Mouse (Mus musculus): ENCODE results near the gene Tmem35b.
"Not testable (repeated sequence)": the region's sequence is repeated elsewhere in the genome, so short reads cannot be mapped to it uniquely, and the experiment has no call there.

Gene Tmem35b

DNA sequence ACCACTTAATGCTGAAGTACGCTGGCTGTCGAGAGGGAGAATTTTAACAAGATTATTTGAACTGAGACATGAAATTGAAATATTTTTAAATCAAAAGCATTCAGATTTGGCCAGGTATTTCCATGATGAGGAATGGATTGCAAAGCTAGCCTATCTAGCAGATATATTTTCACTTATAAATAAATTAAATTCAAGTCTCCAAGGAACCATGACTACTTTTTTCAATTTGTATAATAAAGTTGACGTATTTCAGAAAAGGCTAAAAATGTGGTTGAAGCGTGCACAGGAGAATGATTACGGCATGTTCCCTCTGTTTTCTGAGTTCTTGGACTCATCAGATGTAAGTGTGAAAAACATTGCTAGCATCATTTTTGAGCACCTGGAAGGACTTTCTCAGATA, at the start of gene Tmem35b:
Gene Tmem35b, plus strand, starts transcription at position 301 of the 400 bp plus-strand sequence.
- no peak for DNase-seq

DNA sequence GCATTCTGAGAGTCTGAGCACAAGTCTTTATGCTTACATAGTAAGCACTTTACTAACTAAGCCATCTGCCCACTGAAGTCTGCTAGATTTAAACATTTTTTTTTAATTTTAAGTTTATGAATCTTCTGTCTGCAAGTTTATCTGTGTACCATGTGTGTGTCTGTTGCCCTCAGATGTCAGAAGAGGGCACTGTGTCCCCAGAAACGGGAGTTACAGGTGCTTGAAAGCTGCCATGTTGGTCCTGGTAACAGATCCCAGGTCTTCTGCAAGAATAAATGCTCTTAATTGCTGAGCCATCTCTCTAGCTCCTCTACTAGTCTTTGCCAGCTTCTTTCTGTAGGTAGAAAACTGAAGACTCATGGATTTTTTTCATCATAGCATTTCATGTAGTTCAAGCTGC, 48.6 kb upstream of the Tmem35b start:
- DNase-seq: no peak

- peak; percentile 96 to 97 for DNase-seq
Observed at GRCm38 (mm10) chr4:127076875-127077548, 46.5 kb upstream of the Tmem35b start, which contains the start of gene Zmym6. Gene Zmym6 (plus strand): TSS chr4:127077383.

DNA sequence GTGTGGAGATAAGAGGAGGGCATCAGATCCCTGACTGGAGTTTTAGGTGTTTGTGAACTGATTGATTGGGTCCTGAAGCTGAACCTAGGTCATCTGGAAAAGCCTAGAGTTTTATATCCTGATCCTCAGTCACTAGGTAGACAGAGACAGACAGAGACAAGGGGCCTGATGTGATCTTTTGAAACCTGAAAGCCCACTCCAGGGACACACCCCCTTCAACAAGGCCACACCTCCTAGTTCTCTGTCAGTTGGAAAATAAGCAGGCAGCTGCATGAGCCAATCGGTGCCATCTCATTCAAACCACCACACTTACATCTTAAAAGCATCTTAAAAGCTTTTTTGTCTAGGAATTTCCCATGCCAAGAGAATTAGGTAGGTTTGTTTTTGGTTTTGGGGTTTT, 42.7 kb upstream of the Tmem35b start:
- no peak for DNase-seq

GRCm38 (mm10) chr4:127083131-127083530, 40.4 kb upstream of the Tmem35b start:
- DNase-seq: no peak

GRCm38 (mm10) chr4:127085761-127086160, 37.7 kb upstream of the Tmem35b start:
- DNase-seq: no peak

DNA sequence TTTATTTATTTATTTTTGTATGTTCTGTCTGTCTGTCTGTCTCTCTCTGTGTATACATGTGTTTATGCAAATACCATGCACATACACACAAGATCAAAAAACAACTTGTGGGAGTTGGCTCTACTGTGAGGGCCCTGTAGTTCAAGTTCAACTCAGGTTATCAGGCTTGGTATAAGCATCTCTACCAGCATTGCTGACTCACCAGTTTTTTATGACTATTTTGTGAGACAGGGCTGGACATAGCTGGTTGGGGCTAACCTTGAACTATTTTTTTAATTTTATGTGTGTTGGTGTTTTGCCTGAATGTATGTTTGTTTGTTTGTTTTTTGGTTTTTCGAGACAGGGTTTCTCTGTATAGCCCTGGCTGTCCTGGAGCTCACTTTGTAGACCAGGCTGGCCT, 32.3 kb upstream of the Tmem35b start:
- no peak for DNase-seq

DNA sequence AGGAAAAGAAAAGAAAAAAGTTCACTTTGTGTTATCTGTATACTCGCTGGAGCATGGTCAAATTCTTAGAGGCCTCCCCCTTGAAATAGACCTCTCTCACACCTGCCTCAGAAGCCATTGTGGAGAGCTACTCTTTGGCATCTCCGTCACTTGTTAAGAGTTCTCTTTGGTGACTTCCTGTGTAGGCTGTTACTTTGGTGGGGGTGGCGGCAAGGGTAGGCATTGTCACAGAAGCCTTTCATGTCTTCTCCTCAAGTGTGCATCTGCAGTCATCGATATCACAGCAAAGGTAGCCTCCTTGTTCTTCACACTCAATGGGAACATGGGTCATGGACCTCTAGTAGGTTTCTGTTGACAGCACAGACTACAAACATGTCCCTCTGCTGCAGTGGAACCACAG, 28.4 kb upstream of the Tmem35b start:
- no peak for DNase-seq

GRCm38 (mm10) chr4:127099552-127099951, 23.9 kb upstream of the Tmem35b start:
- not testable (repeated sequence) for DNase-seq

DNA sequence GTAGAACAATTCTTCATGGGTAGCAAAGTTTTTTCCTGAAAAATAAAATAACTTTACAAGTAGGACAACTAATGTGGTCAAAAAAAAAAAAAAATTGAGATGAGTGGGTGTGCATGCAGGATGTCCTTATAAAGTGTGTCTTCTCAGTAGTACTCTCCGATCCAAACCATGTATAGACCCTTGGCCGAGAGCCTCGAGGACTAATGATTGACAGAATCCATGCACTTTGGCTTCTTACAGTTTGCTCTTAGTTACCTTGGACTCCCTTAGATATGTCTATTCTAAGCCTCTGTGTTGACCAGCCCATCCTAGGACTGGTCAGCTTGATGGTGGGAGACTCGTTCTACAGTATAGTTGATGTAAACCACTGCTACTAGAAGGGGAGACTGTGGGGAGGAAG, 15.9 kb upstream of the Tmem35b start:
- DNase-seq: no peak

GRCm38 (mm10) chr4:127110570-127110969, 12.9 kb upstream of the Tmem35b start:
- DNase-seq: peak in 1 of 2 experiments; percentile 8

- no peak for DNase-seq
Observed at GRCm38 (mm10) chr4:127124331-127124730, 840 bp downstream of the Tmem35b start.

DNA sequence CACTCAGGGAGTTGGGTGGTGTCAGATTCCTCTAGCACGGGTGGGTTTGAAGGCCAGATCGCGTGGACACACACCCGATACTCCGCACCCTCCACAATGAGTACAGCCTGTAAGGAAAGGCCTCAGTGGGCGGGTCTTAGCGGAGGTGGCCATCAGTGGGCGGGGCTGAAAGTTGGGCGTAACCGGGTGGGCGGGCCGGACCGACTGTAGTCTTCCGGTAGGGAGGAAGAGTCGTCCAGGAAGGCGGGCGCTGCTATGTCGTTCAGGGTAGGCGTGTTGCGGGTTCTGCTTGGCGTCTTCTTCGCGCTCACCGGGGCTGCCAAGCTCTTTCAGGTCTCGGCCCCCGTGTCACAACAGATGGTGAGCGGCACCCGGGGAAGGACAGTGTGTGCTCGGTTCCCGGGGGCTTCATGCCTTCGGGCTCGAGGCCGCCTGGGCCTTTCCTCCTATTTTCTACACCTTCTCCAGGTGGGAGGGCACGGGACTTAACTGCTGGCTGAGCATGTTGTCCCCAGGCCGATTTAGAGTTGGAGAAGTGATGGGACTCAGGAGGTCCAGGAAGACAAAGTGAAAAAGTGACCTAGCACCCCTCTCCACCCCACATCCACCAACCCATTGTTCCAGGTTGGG, 2.5 kb downstream of the Tmem35b start:
- peak; percentile 89 to 93 for DNase-seq

DNA sequence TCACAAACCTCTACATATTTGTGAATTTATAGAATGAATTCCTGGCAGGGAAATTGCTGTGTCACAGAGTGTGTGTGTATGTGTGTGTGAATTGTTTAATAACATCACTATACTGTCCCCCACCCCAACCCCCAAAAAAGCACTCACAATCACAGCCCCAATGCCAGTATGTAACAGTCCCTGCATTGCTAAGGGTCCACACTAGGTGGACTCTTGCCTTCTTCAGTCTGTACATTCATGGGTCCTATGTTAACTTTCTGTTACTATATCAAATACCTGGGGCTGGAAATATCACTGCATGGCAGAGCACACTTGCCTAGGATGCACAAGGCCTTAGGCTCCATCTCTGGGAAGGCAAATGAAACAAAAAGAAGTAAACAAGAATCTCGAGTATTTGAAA, 11.2 kb downstream of the Tmem35b start:
- no peak for DNase-seq

GRCm38 (mm10) chr4:127137591-127137990, 14.1 kb downstream of the Tmem35b start:
- no peak for DNase-seq

GRCm38 (mm10) chr4:127138486-127138885, 15.0 kb downstream of the Tmem35b start:
- no peak for DNase-seq

DNA sequence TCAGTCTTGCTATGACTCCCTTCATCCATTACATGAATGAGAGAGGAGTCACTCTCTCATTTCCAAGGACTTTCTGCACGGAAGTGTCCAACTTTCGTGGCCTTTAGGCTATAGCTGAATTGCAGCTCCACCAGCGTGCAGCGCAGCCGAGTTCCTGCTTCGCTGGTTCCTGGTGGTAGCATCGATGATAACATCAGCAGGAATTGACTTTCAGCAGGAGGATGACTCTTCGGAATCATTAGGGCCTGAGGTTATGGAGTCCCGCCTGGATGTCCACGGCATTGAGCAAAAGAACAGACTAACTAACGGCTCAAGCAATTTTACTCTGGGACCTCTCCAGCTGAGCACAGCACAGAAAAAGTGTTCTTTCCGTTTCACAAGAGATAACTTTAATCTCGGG, 26.5 kb downstream of the Tmem35b start:
- no peak for DNase-seq

GRCm38 (mm10) chr4:127153345-127153744, 29.9 kb downstream of the Tmem35b start:
- no peak for DNase-seq

GRCm38 (mm10) chr4:127155757-127156156, 32.3 kb downstream of the Tmem35b start:
- DNase-seq: no peak

DNA sequence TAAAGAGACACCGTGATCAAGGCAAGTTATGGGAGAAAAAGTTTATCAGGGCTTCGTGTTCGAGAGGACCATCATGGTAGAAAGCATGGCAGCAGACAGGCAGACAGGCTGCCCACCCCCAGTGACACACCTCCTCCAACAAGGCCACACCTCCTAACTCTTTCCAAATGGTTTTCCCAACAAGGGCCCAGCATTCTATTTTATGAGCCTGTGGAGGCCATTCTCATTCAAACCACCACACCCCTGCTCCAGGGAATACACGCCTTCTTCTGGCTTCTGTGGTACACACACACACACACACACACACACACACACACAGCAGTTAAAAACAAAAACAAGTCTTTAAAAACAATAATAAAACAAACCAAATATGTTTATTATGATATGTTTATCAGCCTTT, 34.3 kb downstream of the Tmem35b start:
- DNase-seq: no peak

DNA sequence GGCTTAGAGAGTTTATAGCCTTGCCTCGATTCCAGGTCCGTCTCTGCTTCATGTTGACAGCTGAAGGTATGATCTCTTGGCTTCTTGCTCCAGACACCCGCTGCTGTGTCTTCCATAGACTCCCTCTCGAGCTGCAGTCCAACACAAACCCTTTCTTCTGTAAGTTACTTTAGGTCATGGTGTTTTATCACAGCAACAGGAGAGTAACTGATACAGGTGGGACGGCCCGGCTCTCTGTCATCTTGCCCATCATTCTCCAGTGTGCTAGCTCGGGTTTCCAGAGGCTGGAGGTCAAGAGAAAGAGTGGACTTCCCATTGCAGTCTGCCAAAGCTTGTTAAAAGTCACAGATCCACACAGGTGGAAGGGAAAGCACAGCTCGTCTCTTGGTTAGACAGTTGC, 40.4 kb downstream of the Tmem35b start:
- no peak for DNase-seq

GRCm38 (mm10) chr4:127167096-127167495, 43.6 kb downstream of the Tmem35b start:
- no peak for DNase-seq

DNA sequence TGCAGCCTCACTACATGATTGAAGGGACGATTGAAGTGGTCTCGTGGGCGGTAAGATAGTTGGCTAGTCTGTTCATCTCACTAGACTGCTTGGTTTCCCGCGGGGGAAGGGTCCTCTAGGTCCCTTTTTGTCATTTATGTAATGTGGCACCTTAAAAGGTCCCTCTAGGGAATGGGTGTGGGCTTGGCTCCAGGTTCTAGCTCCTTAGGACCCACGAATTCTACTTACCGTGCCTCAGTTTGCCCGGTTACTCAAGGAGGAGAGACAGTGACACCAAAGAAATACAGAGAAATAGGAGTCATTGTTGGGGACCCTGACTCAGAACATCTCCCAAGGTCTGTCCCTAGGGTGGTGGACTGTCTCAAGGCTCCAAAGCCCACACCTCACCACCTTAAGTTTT, 44.2 kb downstream of the Tmem35b start:
- DNase-seq: no peak

DNA sequence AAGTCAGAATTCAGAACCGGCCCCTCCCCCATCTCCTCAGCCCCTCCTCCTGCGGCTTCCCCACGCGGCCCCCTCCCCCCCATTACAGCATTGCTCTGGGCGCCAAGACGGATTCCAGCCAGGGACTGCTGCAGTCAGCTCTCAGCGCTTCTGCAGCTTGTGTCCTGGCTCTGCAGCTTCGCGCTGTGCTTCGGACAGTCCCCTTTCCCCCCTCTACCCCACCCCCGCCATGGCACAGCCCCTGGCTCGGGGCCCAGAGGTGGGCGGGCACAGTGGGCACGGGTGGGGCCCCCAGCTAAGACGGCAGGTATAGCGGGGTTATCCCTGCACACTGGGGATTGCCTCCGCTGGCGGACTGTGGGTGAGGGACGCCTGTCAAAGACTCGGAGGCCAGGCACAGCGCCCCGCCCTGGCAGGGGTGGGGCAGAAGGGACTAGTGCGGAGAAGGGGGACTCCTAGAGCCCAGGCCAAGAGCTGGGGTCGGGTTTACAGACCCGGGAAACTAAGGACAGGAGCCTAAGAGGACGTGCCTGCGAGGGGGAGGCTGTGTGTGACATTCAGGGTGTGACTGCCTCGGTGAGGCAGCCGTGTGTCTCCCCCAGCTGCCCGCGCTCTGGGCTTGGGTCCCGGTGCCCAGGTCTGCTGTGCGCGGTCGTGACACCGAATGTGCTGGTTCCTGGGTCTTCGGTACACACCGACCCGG, 44.9 kb downstream of the Tmem35b start:
- peak; percentile 36 for DNase-seq

Measured in lung, postnatal 4 days (tissue).